Mouse (Mus musculus) cerebellum, adult 2 months (tissue): ENCODE measurements at regions not wholly inside any gene's neighbourhood (a gene's known extent, or its start where the extent isn't known, plus 50 kb on each side); places are given as distances from the start of the nearest gene placed in this dataset.

ENCODE experiments used
- CTCF ChIP-seq: fragments of 200-500 bp; IDR thresholded peaks from 2 replicates; pipeline ENCODE4 v1.5.1; 2011; ENCODE audit warnings: low read depth, mild to moderate bottlenecking, control low read depth, low read length, moderate library complexity, borderline replicate concordance; ENCODE audit not compliant: insufficient read depth
- POLR2A ChIP-seq: fragments of 200-500 bp; IDR thresholded peaks from 2 replicates; pipeline ENCODE4 v1.6.1; 2011; ENCODE audit warnings: low read length, control low read depth, borderline replicate concordance; ENCODE audit not compliant: insufficient read depth

- TF ChIP-seq CTCF (no peak), POLR2A (no peak)
Observed at GRCm38 (mm10) chr15:102780626-102781025, 58.6 kb upstream of the Calcoco1 start.
